8 mouse cellular contexts compared by ENCODE assay signal in the genomic region with DNA sequence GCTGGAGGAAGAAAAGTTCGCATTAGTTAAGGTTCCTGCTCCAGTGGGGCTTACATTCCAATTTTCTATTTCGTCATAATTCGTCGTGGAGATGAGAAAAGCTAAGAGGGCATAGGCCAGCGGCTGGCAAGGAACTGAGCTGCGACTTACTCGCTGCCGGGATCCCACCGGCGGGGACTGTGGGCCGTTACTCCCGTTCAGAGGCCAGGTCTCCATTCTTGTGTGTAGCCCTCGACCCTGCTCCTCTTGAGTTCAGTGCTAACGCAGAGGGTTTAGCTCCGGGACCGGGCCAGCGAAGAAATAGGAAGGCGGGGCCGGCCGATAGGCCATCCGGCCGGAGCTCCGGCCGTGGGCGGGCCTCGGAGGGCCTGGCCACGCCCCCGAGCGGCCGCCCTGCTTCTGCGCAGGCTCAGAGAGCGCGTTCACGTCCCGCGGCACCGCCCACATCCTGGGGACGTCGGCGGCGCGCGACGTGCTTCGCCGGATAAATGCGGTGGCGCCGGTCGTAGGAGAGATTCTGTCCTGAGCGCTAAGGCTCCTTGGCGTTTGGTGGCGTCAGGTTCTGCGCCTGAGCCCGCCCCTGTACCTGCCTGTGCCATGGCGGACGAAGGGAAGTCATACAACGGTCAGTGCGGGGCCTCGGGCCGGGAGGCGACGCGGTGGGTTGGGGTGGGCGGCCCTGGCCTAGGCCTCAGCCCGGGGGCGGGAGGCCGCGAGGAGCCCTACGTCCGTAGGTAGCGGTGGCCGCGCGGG. TPM values are rescaled to one million over a fixed set of nuclear protein-coding genes. Genes with fewer than 3 reads are reported as not detected.
DNase-seq lines count a peak whose midpoint lies in the region; ATAC-seq lines count a peak whose summit lies in the region.

A gene (plus strand): TSS at position 439 of the 753 bp plus-strand sequence.

- H3K9me3 ChIP-seq in forebrain, embryonic 10.5 days, result no peaks in the 10 kb centered on the region
- H3K9me3 ChIP-seq in heart, embryonic 15.5 days (replicated peaks), result no peaks in the 10 kb centered on the region
- no peaks in the 10 kb centered on the region for H3K9me3 ChIP-seq in liver, embryonic 15.5 days (replicated peaks)
- no peaks in the 10 kb centered on the region for H3K9me3 ChIP-seq in neural tube, embryonic 12.5 days

- DNase-seq in c-Kit-negative CD71-positive TER-119-positive erythroid progenitor cells, embryonic 14.5 days (ENCODE audit: low read depth, low spot score), result peak; percentile 91
- peak; percentile 90 for DNase-seq in forebrain, embryonic 10.5 days (ENCODE audit: extremely low spot score, low spot score)
- DNase-seq in kidney, postnatal 36 days, result peak; percentile 93 to 98
- peak; percentile 87 for DNase-seq in telencephalon, adult 2 months (ENCODE audit: low read depth, low spot score)

- H3K9ac ChIP-seq in heart, embryonic 15.5 days, result peak within 1 kb of the TSS; percentile 98
- H3K9ac ChIP-seq in liver, embryonic 15.5 days, result peak within 1 kb of the TSS; percentile 96
- H3K9ac ChIP-seq in neural tube, embryonic 12.5 days, result peak within 1 kb of the TSS; percentile 96

- H3K36me3 ChIP-seq in forebrain, embryonic 10.5 days (replicated peaks), result peaks cover 62% of the 10 kb centered on the region
- H3K36me3 ChIP-seq in heart, embryonic 15.5 days, result peaks cover 29% of the 10 kb centered on the region
- peaks cover 51% of the 10 kb centered on the region for H3K36me3 ChIP-seq in liver, embryonic 15.5 days (replicated peaks)
- H3K36me3 ChIP-seq in neural tube, embryonic 12.5 days, result peaks cover 31% of the 10 kb centered on the region

- peak within 1 kb of the TSS; percentile 60 for H3K4me2 ChIP-seq in heart, embryonic 15.5 days
- H3K4me2 ChIP-seq in liver, embryonic 15.5 days, result peak within 1 kb of the TSS; percentile 81
- H3K4me2 ChIP-seq in neural tube, embryonic 12.5 days (replicated peaks), result peak within 1 kb of the TSS; percentile 77

- ATAC-seq in CD4-positive, CD25-positive, alpha-beta regulatory T cell, adult 4 months, result peak; percentile 90
- peak; percentile 93 for ATAC-seq in heart, embryonic 15.5 days (replicated peaks; ENCODE audit: insufficient number of reproducible peaks, insufficient read depth, low FRiP score, low read depth)
- ATAC-seq in liver, embryonic 15.5 days (ENCODE audit: insufficient read depth), result peak; percentile 92
- peak; percentile 95 for ATAC-seq in neural tube, embryonic 12.5 days (ENCODE audit: low FRiP score, low read depth)

- H3K4me1 ChIP-seq in forebrain, embryonic 10.5 days, result peaks cover 31% of the 10 kb centered on the region
- H3K4me1 ChIP-seq in heart, embryonic 15.5 days (replicated peaks), result peaks cover 22% of the 10 kb centered on the region
- H3K4me1 ChIP-seq in liver, embryonic 15.5 days (replicated peaks), result peaks cover 38% of the 10 kb centered on the region
- peaks cover 19% of the 10 kb centered on the region for H3K4me1 ChIP-seq in neural tube, embryonic 12.5 days

- H3K27ac ChIP-seq in forebrain, embryonic 10.5 days, result peak within 1 kb of the TSS; percentile 95
- peak within 1 kb of the TSS; percentile 89 for H3K27ac ChIP-seq in heart, embryonic 15.5 days
- H3K27ac ChIP-seq in liver, embryonic 15.5 days (replicated peaks), result peak within 1 kb of the TSS; percentile 91
- H3K27ac ChIP-seq in neural tube, embryonic 12.5 days, result peak within 1 kb of the TSS; percentile 80

- peak within 1 kb of the TSS; percentile 99 for H3K4me3 ChIP-seq in forebrain, embryonic 10.5 days
- peak within 1 kb of the TSS; percentile 98 for H3K4me3 ChIP-seq in heart, embryonic 15.5 days
- H3K4me3 ChIP-seq in liver, embryonic 15.5 days (replicated peaks), result peak within 1 kb of the TSS; percentile 80
- H3K4me3 ChIP-seq in neural tube, embryonic 12.5 days, result peak within 1 kb of the TSS; percentile 96

- no peaks in the 10 kb centered on the region for H3K27me3 ChIP-seq in forebrain, embryonic 10.5 days (ENCODE audit: poor library complexity, severe bottlenecking)
- H3K27me3 ChIP-seq in heart, embryonic 15.5 days, result no peaks in the 10 kb centered on the region
- no peaks in the 10 kb centered on the region for H3K27me3 ChIP-seq in liver, embryonic 15.5 days
- no peaks in the 10 kb centered on the region for H3K27me3 ChIP-seq in neural tube, embryonic 12.5 days (replicated peaks)

- 1% methylated on average over 75 of the region's 75 CpGs for WGBS in forebrain, embryonic 10.5 days
- under 1% methylated on average over 73 of the region's 75 CpGs for WGBS in heart, embryonic 15.5 days
- under 1% methylated on average over 75 of the region's 75 CpGs for whole genome bisulfite sequencing in liver, embryonic 15.5 days (ENCODE audit: insufficient replicate concordance)
- WGBS in neural tube, embryonic 12.5 days, result 1% methylated on average over 74 of the region's 75 CpGs

RNA-seq across cellular contexts. Expression of the gene that starts here (rescaled TPM):
- 100 to 1,000 TPM; 163 to 188 TPM for polyA plus RNA-seq in CD4-positive, CD25-positive, alpha-beta regulatory T cell, adult 4 months (2017; shearing (Covaris generic))
- polyA plus RNA-seq in forebrain, embryonic 10.5 days (2016; fragmentation: Nextera tagmentation; extraction: Ambion mirVana), result 254 and 275 TPM in 2 replicates
- polyA plus RNA-seq in heart, embryonic 15.5 days (2015; fragmentation: Nextera tagmentation; extraction: Ambion mirVana), result 100 and 132 TPM in 2 replicates
- polyA plus RNA-seq in liver, embryonic 15.5 days (2015; fragmentation: Nextera tagmentation; extraction: Ambion mirVana), result 81.2 and 91.6 TPM in 2 replicates
- 186 and 216 TPM in 2 replicates for polyA plus RNA-seq in neural tube, embryonic 12.5 days (2016; fragmentation: Nextera tagmentation; extraction: Ambion mirVana)

Comparison
In these comparisons a context has a peak if more than half of its experiments do, and no peak if none do; other contexts are left out.
1. Peak in every context shown above with its lines: DNase-seq, ATAC-seq, H3K4me3 ChIP-seq and H3K27ac ChIP-seq.